Mouse (Mus musculus): Measurements from ENCODE around the gene Cd4. TPM values are rescaled to one million over a fixed set of nuclear protein-coding genes. Genes with fewer than 3 reads are reported as not detected.

Gene Cd4
- polyA plus RNA-seq, 1 experiment: not detected

DNA sequence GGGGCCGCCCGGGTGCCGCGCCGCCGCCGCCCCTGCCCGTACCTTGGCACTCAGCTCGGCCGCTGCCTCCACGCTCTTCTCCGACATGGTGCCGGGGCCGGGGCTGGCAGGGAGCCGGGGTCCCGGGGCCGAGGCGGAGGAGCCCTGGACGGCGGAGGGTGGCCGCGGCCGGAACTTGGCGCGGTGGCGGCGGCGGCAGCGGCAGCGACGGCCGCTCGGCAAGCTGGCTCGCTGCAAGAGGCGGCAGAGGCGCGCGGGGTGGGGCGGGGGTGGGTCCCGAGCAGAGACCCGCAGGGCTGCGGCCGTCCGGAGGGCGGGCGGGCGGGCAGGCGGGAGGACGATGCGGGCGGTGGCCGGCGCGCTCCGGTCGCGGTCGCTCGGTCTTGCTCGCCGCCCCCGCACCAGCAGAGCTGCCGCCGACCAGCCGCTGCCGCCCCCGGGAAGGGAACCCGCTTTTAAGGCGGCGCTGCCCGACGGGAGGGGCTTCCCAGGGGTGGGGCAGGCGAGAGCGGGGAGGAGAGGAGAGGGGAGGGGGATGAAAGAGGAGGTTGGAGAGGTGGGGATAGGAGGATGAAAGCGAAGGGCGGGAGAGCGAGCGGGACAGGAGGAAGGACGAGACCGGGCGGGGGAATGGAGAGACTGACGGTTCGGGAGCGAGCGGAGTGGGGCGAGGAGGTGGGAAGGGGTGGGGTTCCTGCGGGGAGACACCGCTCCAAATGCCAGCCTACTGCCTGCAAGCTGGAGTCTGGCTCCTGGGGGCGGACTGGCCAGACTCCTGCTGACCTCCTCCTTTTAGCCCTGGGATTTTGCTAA, 29.7 kb upstream of the Cd4 start:
- no peaks in the 10 kb centered on the region for H3K27me3 ChIP-seq (ENCODE audit: control insufficient read depth, insufficient read depth, insufficient read length)

DNA sequence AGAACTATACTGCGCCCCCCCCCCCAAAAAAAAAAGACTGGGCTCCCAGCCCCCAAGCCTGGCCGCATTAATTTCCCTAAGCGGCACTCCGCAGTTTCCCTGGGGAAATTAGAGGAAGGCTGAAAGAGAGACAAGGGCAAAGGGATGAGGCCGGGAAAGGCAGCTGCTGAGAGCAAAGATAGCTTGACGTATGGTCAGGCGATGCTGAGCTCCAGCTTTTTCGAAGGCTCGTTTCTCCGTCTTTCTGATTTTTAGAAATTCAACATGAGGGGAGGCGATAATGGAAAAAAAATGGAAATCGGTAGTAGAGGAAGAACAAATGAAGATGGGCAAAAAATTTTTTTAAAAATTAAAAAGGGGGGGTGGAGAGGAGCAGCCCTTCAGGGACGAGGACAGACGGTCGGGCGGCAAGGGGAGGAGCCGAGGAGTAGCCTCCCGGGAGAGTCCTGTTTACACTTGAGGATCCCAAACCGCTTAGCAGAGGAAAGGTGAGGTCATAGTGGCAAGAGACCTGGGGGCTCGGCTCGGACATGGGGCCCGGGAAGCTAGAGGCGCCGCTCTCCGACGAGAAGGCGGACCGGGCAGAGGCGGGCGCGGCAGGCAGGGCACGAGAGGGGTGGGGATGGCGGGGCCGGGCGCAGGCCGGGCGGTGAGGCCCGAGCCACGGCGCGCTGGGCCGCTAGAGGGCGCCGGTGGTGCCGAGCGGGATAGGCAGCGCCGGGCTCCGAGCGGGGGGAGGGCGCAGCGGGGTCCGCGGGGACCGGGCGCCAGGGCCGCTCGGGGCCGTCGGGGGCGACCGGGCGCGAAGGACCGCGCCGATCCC, 28.9 kb upstream of the Cd4 start:
- peaks cover 34% of the 10 kb centered on the region for H3K36me3 ChIP-seq (ENCODE audit: control insufficient read depth, insufficient read depth)
- TF ChIP-seq CTCF (IDR thresholded peaks at IDR 0.05; ENCODE audit: control insufficient read depth, insufficient read depth, insufficient read length) (peak; percentile 99), MAX (IDR thresholded peaks at IDR 0.05) (no peak)
- H3K27me3 ChIP-seq (ENCODE audit: control insufficient read depth, insufficient read depth, insufficient read length): no peaks in the 10 kb centered on the region
- peaks cover 22% of the 10 kb centered on the region for H3K79me3 ChIP-seq (ENCODE audit: low read depth)
- peak overlapping the region; percentile 84 for H3K4me3 ChIP-seq (ENCODE audit: insufficient read depth, poor library complexity, severe bottlenecking)
- peaks cover 29% of the 10 kb centered on the region for H3K79me2 ChIP-seq (ENCODE audit: control insufficient read depth, insufficient read depth)
- peak overlapping the region; percentile 93 for H3ac ChIP-seq (ENCODE audit: control insufficient read depth, insufficient read length, low read depth)

More for the DNA sequence above, 29.7 kb upstream of the Cd4 start:
- Histone ChIP-seq H3K36me3 (ENCODE audit: control insufficient read depth, insufficient read depth) (peaks cover 34% of the 10 kb centered on the region), H3ac (ENCODE audit: control insufficient read depth, insufficient read length, low read depth) (peak overlapping the region; percentile 83), H3K79me3 (ENCODE audit: low read depth) (peaks cover 22% of the 10 kb centered on the region), H3K4me3 (ENCODE audit: insufficient read depth, poor library complexity, severe bottlenecking) (peak overlapping the region; percentile 84), H3K79me2 (ENCODE audit: control insufficient read depth, insufficient read depth) (peaks cover 29% of the 10 kb centered on the region)
- TF ChIP-seq MAX (IDR thresholded peaks at IDR 0.05): no peak
- no peak for TF ChIP-seq CTCF (IDR thresholded peaks at IDR 0.05; ENCODE audit: control insufficient read depth, insufficient read depth, insufficient read length)
- TF ChIP-seq CEBPB (IDR thresholded peaks at IDR 0.05; ENCODE audit: low read depth): no peak
- TF ChIP-seq MYOG (IDR thresholded peaks at IDR 0.05; ENCODE audit: control insufficient read depth, extremely low read depth, insufficient read length): no peak
- no peak for TF ChIP-seq FOSL1 (IDR thresholded peaks at IDR 0.05; ENCODE audit: insufficient read depth, low read length, poor library complexity, severe bottlenecking)
- TF ChIP-seq USF1 (IDR thresholded peaks at IDR 0.05; ENCODE audit: low read depth): no peak
- no peak for TF ChIP-seq MYOD1 (IDR thresholded peaks at IDR 0.05; ENCODE audit: control insufficient read depth, insufficient read length, low read depth)

DNA sequence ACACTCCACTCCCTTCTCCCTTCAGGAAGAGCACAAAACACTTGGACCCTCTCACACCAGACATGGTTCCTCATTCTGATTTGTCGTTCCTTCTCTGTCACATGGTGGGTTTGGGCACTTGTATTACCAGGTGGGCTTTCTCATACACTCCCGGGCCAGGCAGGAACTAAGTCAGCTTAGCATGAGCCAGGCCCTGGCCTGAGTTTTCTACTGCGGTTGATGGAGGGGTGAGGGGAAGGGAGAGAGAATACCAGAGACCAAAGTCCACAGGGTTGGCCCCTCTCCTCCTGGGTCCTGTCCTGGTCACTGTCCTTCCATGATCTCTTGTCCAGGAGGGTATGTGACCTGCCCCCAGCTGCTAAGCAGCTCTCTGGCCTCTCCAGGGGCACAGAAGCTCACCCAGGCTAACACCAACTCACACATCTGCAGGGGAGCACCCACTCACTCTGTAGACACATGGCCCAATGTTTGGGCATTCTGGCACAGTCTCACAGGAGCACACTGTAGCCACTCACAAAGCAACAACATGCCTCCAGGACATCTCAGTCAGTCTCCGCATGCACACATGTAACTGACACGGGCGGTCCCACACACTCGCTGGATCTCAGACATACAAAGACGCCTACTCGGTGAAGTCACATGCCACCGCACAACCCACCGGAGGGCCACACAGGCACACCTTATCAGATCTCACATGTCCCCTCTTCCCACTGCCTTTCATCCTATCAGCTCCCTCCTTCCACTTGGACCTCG, 28.1 kb upstream of the Cd4 start:
- H3K36me3 ChIP-seq (ENCODE audit: control insufficient read depth, insufficient read depth): peaks cover 34% of the 10 kb centered on the region
- no peak for TF ChIP-seq MYOG (IDR thresholded peaks at IDR 0.05; ENCODE audit: control insufficient read depth, extremely low read depth, insufficient read length)
- TF ChIP-seq USF1 (IDR thresholded peaks at IDR 0.05; ENCODE audit: low read depth): peak; percentile 7
- peaks cover 29% of the 10 kb centered on the region for H3K79me2 ChIP-seq (ENCODE audit: control insufficient read depth, insufficient read depth)
- H3K4me3 ChIP-seq (ENCODE audit: insufficient read depth, poor library complexity, severe bottlenecking): peak overlapping the region; percentile 84
- H3K27me3 ChIP-seq (ENCODE audit: control insufficient read depth, insufficient read depth, insufficient read length): no peaks in the 10 kb centered on the region
- H3ac ChIP-seq (ENCODE audit: control insufficient read depth, insufficient read length, low read depth): peak overlapping the region; percentile 93
- peaks cover 22% of the 10 kb centered on the region for H3K79me3 ChIP-seq (ENCODE audit: low read depth)

DNA sequence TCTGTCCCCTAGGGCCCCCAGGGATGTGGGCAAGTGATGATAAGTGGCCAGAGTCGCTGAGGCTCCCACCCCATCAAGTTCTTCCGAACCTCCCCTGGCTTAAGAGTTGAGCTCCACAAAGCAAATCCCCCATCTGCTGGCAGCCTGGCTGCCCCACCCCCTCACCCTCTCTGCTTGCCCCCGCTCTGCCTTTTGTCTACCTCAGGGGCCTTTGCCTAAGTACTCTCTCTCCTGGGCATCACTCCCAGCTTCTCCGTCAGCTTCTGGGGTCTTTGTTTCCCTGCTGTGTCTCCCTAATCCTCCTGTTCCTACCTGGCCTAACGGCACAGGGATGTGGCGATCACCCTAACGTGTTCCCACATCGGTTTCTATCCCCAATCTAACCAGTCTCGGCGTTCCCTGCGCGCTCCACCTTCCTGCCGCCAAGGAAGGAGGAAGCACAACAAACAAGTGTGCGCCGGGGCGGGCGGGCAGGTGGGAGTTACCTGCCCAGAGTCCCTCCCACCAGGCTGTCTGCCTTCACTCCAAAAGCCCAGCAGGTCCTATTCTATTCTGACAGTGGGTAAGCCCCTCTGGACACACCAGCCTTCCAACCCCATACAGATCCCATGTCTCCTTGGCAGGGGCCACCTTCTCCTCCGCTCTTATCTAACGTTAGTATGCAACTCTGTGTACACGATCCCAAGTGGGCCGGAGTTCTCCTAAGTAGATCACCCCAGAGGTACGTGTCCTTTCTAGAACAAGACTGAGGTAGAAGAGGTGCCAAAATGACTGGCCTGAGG, 27.3 kb upstream of the Cd4 start:
- Histone ChIP-seq H3K79me2 (ENCODE audit: control insufficient read depth, insufficient read depth) (peaks cover 29% of the 10 kb centered on the region), H3K4me3 (ENCODE audit: insufficient read depth, poor library complexity, severe bottlenecking) (peak overlapping the region; percentile 84), H3K36me3 (ENCODE audit: control insufficient read depth, insufficient read depth) (peaks cover 34% of the 10 kb centered on the region), H3ac (ENCODE audit: control insufficient read depth, insufficient read length, low read depth) (peak overlapping the region; percentile 93), H3K27me3 (ENCODE audit: control insufficient read depth, insufficient read depth, insufficient read length) (no peaks in the 10 kb centered on the region), H3K79me3 (ENCODE audit: low read depth) (peaks cover 22% of the 10 kb centered on the region)
- TF ChIP-seq MAX (IDR thresholded peaks at IDR 0.05) (no peak), CEBPB (IDR thresholded peaks at IDR 0.05; ENCODE audit: low read depth) (no peak), CTCF (IDR thresholded peaks at IDR 0.05; ENCODE audit: control insufficient read depth, insufficient read depth, insufficient read length) (no peak), FOSL1 (IDR thresholded peaks at IDR 0.05; ENCODE audit: insufficient read depth, low read length, poor library complexity, severe bottlenecking) (no peak)

DNA sequence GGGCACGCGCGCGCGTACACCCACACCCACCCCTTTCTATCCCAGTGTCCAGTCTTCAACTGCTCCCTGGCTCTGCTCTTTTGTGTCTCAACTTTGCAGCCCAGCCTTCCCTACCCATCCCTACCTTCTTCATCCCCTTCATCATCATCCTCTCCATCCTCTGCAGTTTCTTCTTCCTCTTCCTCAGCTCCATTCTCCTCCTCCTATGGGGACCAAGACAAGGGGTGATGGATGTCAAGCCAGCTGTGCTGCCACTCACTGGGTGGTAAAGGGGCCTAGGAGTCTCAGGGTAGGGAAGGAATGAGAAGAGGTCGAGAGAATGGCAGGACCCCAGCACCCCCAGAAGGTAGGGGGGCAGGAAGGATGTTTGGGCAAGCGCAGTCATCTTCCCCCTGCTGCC, 26.5 kb upstream of the Cd4 start:
- no peak overlapping the region for H3K4me3 ChIP-seq (ENCODE audit: insufficient read depth, poor library complexity, severe bottlenecking)
- TF ChIP-seq USF1 (IDR thresholded peaks at IDR 0.05; ENCODE audit: low read depth) (no peak), MYOG (IDR thresholded peaks at IDR 0.05; ENCODE audit: control insufficient read depth, extremely low read depth, insufficient read length) (no peak), CEBPB (IDR thresholded peaks at IDR 0.05; ENCODE audit: low read depth) (no peak), MAX (IDR thresholded peaks at IDR 0.05) (no peak), FOSL1 (IDR thresholded peaks at IDR 0.05; ENCODE audit: insufficient read depth, low read length, poor library complexity, severe bottlenecking) (no peak), MYOD1 (IDR thresholded peaks at IDR 0.05; ENCODE audit: control insufficient read depth, insufficient read length, low read depth) (no peak), CTCF (IDR thresholded peaks at IDR 0.05; ENCODE audit: control insufficient read depth, insufficient read depth, insufficient read length) (no peak)

More for the DNA sequence above, 26.5 kb upstream of the Cd4 start:
- H3K79me2 ChIP-seq (ENCODE audit: control insufficient read depth, insufficient read depth): peaks cover 29% of the 10 kb centered on the region
- H3ac ChIP-seq (ENCODE audit: control insufficient read depth, insufficient read length, low read depth): no peak overlapping the region
- H3K79me3 ChIP-seq (ENCODE audit: low read depth): peaks cover 22% of the 10 kb centered on the region
- H3K36me3 ChIP-seq (ENCODE audit: control insufficient read depth, insufficient read depth): peaks cover 34% of the 10 kb centered on the region
- H3K27me3 ChIP-seq (ENCODE audit: control insufficient read depth, insufficient read depth, insufficient read length): no peaks in the 10 kb centered on the region
